Mouse (Mus musculus) testis, adult 2 months (tissue): ENCODE measurements at regions not wholly inside any gene's neighbourhood (a gene's known extent, or its start where the extent isn't known, plus 50 kb on each side); places are given as distances from the start of the nearest gene placed in this dataset.
A peak's percentile ranks its signal among the peaks of the same experiment; 100 is the strongest.

ENCODE experiments used
- H3K27ac ChIP-seq: fragments of 200-500 bp; 2 replicates; pipeline ENCODE4 v1.5.1; 2012; ENCODE audit warnings: low read depth, low read length; ENCODE audit not compliant: control insufficient read depth, insufficient read depth
- H3K27me3 ChIP-seq: fragments of 200-500 bp; 2 replicates; pipeline ENCODE4 v1.6.1; 2012; ENCODE audit warnings: mild to moderate bottlenecking, low read length, moderate library complexity; ENCODE audit not compliant: control insufficient read depth, insufficient read depth
- H3K36me3 ChIP-seq: fragments of 200-500 bp; 2 replicates; pipeline ENCODE4 v1.6.1; 2012; ENCODE audit warnings: mild to moderate bottlenecking, low read length; ENCODE audit not compliant: control insufficient read depth, insufficient read depth
- H3K4me1 ChIP-seq: fragments of 200-500 bp; 2 replicates; pipeline ENCODE4 v1.6.1; 2012; ENCODE audit warnings: low read length; ENCODE audit not compliant: control insufficient read depth, insufficient read depth
- H3K4me3 ChIP-seq: fragments of 200-500 bp; 2 replicates; pipeline ENCODE4 v1.5.1; 2012; ENCODE audit warnings: low read depth, mild to moderate bottlenecking, low read length, moderate library complexity, mixed read lengths; ENCODE audit not compliant: control insufficient read depth
- CTCF ChIP-seq: fragments of 200-500 bp; IDR thresholded peaks from 2 replicates; pipeline ENCODE4 v1.5.1; 2012; ENCODE audit warnings: low read depth, mild to moderate bottlenecking, inconsistent platforms, low read length, moderate library complexity; ENCODE audit not compliant: control insufficient read depth, insufficient read depth, insufficient replicate concordance
- POLR2A ChIP-seq: fragments of 200-500 bp; IDR thresholded peaks from 2 replicates; pipeline ENCODE4 v1.6.1; 2012; ENCODE audit warnings: low read depth, mild to moderate bottlenecking, inconsistent platforms, low read length, moderate library complexity; ENCODE audit not compliant: control insufficient read depth

- no peak for TF ChIP-seq CTCF
- TF ChIP-seq POLR2A, result no peak
- no peaks in the 10 kb centered on the region for H3K36me3 ChIP-seq
Measured at GRCm38 (mm10) chr10:122587541-122587940, 91.0 kb upstream of the Ppm1h start.

GRCm38 (mm10) chr10:122599511-122599910 is 79.1 kb upstream of the Ppm1h start:
- TF ChIP-seq CTCF, result no peak
- no peak for TF ChIP-seq POLR2A
- no peak overlapping the region for H3K4me3 ChIP-seq
- no peaks in the 10 kb centered on the region for H3K36me3 ChIP-seq
- no peaks in the 10 kb centered on the region for H3K27me3 ChIP-seq
- H3K4me1 ChIP-seq, result no peaks in the 10 kb centered on the region
- H3K27ac ChIP-seq, result no peak overlapping the region

More at GRCm38 (mm10) chr10:122587541-122587940, 91.0 kb upstream of the Ppm1h start:
- no peak overlapping the region for H3K27ac ChIP-seq
- no peaks in the 10 kb centered on the region for H3K27me3 ChIP-seq
- no peak overlapping the region for H3K4me3 ChIP-seq
- H3K4me1 ChIP-seq, result no peaks in the 10 kb centered on the region

GRCm38 (mm10) chr10:122602394-122602793 is 76.2 kb upstream of the Ppm1h start:
- Histone ChIP-seq H3K36me3 (no peaks in the 10 kb centered on the region), H3K27ac (no peak overlapping the region), H3K4me1 (no peaks in the 10 kb centered on the region), H3K27me3 (no peaks in the 10 kb centered on the region), H3K4me3 (no peak overlapping the region)
- TF ChIP-seq POLR2A (no peak), CTCF (no peak)

GRCm38 (mm10) chr10:122603960-122604359 is 74.6 kb upstream of the Ppm1h start:
- Histone ChIP-seq H3K4me3 (no peak overlapping the region), H3K36me3 (no peaks in the 10 kb centered on the region), H3K4me1 (no peaks in the 10 kb centered on the region), H3K27me3 (no peaks in the 10 kb centered on the region), H3K27ac (no peak overlapping the region)
- TF ChIP-seq POLR2A (no peak), CTCF (no peak)

- Histone ChIP-seq H3K4me3 (no peak overlapping the region), H3K36me3 (no peaks in the 10 kb centered on the region), H3K4me1 (peaks cover 3% of the 10 kb centered on the region)
Measured at GRCm38 (mm10) chr10:122613281-122613680, 65.3 kb upstream of the Ppm1h start.

GRCm38 (mm10) chr10:122613891-122614290 is 64.7 kb upstream of the Ppm1h start:
- no peak for TF ChIP-seq CTCF
- no peak for TF ChIP-seq POLR2A
- no peaks in the 10 kb centered on the region for H3K36me3 ChIP-seq
- H3K4me3 ChIP-seq, result no peak overlapping the region
- H3K27me3 ChIP-seq, result no peaks in the 10 kb centered on the region
- H3K27ac ChIP-seq, result no peak overlapping the region
- peaks cover 3% of the 10 kb centered on the region for H3K4me1 ChIP-seq

More at GRCm38 (mm10) chr10:122613281-122613680, 65.3 kb upstream of the Ppm1h start:
- TF ChIP-seq CTCF (no peak), POLR2A (no peak)
- no peaks in the 10 kb centered on the region for H3K27me3 ChIP-seq
- no peak overlapping the region for H3K27ac ChIP-seq

- no peak overlapping the region for H3K4me3 ChIP-seq
- no peak overlapping the region for H3K27ac ChIP-seq
- TF ChIP-seq POLR2A, result no peak
- TF ChIP-seq CTCF, result no peak
- no peaks in the 10 kb centered on the region for H3K36me3 ChIP-seq
- H3K27me3 ChIP-seq, result no peaks in the 10 kb centered on the region
- H3K4me1 ChIP-seq, result peaks cover 3% of the 10 kb centered on the region
Measured at GRCm38 (mm10) chr10:122614720-122615119, 63.8 kb upstream of the Ppm1h start.

GRCm38 (mm10) chr10:122615658-122616057 is 62.9 kb upstream of the Ppm1h start:
- no peak for TF ChIP-seq CTCF
- TF ChIP-seq POLR2A, result peak; percentile 62; the same call in 1 of the 2 replicates
- H3K36me3 ChIP-seq, result no peaks in the 10 kb centered on the region
- H3K4me3 ChIP-seq, result peak overlapping the region; percentile 84
- peaks cover 3% of the 10 kb centered on the region for H3K4me1 ChIP-seq
- peak overlapping the region; percentile 13; the same call in 1 of the 2 replicates for H3K27ac ChIP-seq
- no peaks in the 10 kb centered on the region for H3K27me3 ChIP-seq
